Mouse (Mus musculus) G1E (cell line): ENCODE measurements around the gene Efna2.

Source experiments
- CTCF ChIP-seq: IDR thresholded peaks from 2 replicates; pipeline ENCODE4 v1.5.1; 2012; ENCODE audit warnings: low read depth, low read length, inconsistent platforms, mixed read lengths
- GATA1 ChIP-seq: IDR thresholded peaks from 2 replicates; pipeline ENCODE4 v1.6.1; 2012; ENCODE audit warnings: borderline replicate concordance, low read length, inconsistent platforms, mixed read lengths
- GATA2 ChIP-seq: IDR thresholded peaks from 2 replicates; pipeline ENCODE4 v1.6.1; 2012; ENCODE audit warnings: low read depth, low read length, inconsistent platforms, borderline replicate concordance
- POLR2AphosphoS5 ChIP-seq: IDR thresholded peaks from 2 replicates; pipeline ENCODE4 v1.6.1; 2012; ENCODE audit warnings: low read depth, low read length, inconsistent platforms; ENCODE audit not compliant: insufficient replicate concordance
- TAL1 ChIP-seq: conservative IDR thresholded peaks from 2 replicates; pipeline ENCODE4 v1.6.1; 2012; ENCODE audit warnings: low read depth, low read length, inconsistent platforms, mixed read lengths

DNA sequence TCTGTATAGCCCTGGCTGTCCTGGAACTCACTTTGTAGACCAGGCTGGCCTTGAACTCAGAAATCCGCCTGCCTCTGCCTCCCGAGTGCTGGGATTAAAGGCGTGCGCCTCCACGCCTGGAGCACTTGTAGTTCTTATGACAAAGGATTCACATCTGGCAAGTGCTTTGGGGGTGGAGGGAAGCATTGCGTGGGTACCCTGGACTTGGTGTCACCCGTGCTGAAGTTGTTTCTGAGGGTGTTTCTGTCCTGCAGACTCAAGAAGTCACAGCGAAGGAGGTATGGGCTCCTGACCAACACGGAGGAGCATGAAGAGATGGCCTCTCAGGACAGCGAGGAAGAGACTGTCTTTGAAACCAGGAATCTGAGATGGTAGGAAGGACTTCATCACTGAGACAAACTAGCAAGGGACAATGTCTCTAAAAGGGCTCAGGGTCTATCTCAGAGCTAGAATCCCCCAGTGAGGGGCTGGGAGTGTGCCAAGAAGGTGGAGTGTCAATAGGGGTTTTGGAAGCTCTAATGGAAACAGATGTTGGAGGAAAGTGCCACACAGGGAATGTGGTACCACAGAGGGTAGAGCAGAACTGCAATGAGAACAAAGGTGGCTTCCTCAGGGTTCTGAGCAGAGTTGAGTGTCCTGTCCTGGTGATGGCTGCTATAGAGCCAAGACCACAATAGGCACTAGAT, 5.2 kb upstream of the Efna2 start:
- no peak for TF ChIP-seq CTCF
- TF ChIP-seq GATA1, result no peak
- TF ChIP-seq POLR2AphosphoS5, result no peak
- TF ChIP-seq GATA2, result no peak
- no peak for TF ChIP-seq TAL1
